Mouse (Mus musculus) testis, adult 2 months (tissue): Measurements from ENCODE around the gene Zfp428.

Source experiments
- CTCF ChIP-seq: fragments of 200-500 bp; IDR thresholded peaks from 2 replicates; pipeline ENCODE4 v1.5.1; 2012; ENCODE audit warnings: low read depth, mild to moderate bottlenecking, inconsistent platforms, low read length, moderate library complexity; ENCODE audit not compliant: control insufficient read depth, insufficient read depth, insufficient replicate concordance
- POLR2A ChIP-seq: fragments of 200-500 bp; IDR thresholded peaks from 2 replicates; pipeline ENCODE4 v1.6.1; 2012; ENCODE audit warnings: low read depth, mild to moderate bottlenecking, inconsistent platforms, low read length, moderate library complexity; ENCODE audit not compliant: control insufficient read depth

DNA sequence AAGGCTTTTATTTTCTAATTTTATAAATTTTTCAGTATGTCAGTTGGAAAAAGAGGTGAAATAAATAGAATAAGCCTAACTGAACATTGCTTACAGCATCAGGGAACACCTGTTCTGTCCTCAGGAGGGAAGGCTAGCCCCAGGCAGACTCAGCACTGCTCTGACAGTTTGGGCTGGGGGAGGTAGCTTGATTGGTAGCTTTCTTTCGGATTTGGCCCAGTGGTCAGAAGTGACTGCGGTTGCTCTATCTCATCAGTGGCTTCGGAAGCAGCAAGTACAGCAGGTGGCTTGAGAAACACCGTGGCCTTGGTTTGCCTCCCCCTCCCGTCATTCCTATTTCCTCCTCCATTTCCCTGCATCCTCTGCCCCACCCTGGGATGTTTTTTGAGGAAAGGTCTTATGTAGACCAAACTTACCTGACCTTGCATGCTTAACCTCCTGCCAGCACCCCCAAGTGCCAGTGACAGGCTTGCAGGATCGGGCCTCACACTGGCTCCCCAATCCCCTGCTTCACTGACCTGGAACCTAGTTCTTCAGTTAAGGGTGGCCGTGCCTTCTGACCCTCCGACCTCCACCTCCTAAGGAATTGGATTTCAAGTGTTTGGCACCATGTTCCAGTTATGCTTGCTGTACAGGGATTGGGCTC is 56.5 kb downstream of the Zfp428 start:
- TF ChIP-seq CTCF (no peak), POLR2A (no peak)
